Mouse (Mus musculus): Measurements from ENCODE around the gene Psmd3. TPM values are rescaled to one million over a fixed set of nuclear protein-coding genes. Genes with fewer than 3 reads are reported as not detected.
"Not testable (repeated sequence)": the region's sequence is repeated elsewhere in the genome, so short reads cannot be mapped to it uniquely, and the experiment has no call there.

Gene Psmd3
- 251 and 281 TPM in 2 replicates for polyA plus RNA-seq (2016; fragmentation: Nextera tagmentation; extraction: Ambion mirVana)

DNA sequence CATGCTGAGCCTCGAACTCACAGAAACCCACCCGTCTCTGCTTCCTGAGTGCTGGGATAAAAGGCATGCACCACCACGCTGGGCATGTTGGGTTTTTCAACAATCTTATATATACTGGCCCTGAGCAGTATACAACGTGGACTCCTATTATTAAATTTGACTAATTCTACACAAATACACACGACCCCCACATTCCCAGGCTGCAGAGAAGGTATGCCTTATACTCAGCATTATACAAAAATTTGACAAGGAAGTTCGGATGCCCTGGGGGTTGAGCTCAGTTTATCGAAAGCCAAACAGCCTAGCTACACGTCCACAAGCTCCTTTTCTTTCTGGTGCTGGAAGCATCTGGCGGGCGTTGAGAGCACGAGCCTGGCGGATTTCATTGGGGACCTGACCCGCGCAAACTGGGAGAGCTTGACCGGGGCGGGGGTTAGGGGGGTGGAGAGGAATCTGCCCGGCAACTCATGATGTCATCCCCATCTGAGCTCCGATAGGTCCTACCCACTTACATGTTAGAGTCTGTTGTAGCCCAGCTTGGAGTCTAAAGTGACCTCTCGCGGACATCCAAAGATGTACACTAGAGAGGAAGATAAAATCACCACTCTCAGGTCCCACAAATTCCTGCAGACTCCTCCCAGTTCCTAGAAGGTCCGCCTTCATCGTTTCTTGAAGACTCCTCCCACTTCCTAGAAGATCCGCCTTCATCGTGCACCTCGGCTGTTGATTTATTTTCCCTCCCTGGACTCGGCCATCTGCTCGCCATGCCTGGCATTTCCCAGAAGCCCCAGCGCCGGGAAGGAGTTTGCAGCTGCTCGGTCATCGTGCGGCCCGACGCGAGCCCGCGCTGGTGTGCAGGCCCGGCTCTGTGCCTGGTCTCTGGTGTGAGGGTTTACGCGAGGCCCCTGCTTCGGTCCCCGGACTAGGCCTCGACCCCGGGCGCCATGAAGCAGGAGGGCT is at the start of gene Psmd3:
Psmd3 (plus strand) TSS at position 769 of the 960 bp plus-strand sequence.
- WGBS = 5% methylated on average over 45 of the region's 45 CpGs

DNA sequence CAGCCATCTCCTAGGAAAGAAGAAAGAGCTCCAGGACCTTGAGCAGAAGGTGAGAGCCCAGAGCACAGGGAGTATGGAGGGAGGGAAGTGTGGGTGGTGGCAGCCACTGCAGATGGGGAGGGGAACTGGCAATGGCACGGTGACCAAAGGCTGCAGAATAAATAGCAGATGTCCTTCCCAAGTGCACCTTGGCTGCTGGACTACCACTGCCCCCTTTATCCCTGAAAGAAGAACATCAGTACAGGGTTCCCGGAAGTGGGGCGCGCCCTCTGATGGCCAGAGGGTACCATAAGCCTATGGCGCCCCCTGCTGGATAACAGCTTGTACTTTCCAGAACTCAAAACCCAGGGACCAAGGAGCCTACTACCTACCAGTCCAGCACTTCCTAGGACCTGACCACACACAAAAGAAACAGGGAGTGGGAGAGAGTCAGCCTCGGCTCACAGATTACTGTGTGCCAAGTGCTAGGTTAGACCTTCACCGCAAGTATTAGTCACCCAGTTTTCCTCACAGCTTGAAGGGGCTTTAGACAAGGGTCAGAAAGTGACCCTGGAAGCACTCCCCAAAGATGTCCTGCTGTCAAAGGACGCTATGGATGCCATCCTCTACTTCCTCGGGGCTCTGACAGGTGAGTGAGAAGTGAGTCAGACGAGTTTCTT is 46.9 kb upstream of the Psmd3 start:
- H3K4me3 ChIP-seq; H3K27me3 ChIP-seq (ENCODE audit: insufficient read depth, poor library complexity, severe bottlenecking); H3K36me3 ChIP-seq; H3K27ac ChIP-seq; H3K9me3 ChIP-seq; H3K4me1 ChIP-seq (replicated peaks): not testable (repeated sequence)
- 37% methylated on average over 10 of the region's 10 CpGs for WGBS
- DNase-seq (ENCODE audit: low spot score) = peak; percentile 8

More for the DNA sequence above, at the start of gene Psmd3:
- H3K9me3 ChIP-seq = no peaks in the 10 kb centered on the region
- DNase-seq (ENCODE audit: low spot score) = peak; percentile 98
- H3K4me1 ChIP-seq (replicated peaks) = peaks cover 22% of the 10 kb centered on the region
- peak within 1 kb of the TSS; percentile 93 for H3K4me3 ChIP-seq
- peaks cover 28% of the 10 kb centered on the region for H3K36me3 ChIP-seq
- no peaks in the 10 kb centered on the region for H3K27me3 ChIP-seq (ENCODE audit: insufficient read depth, poor library complexity, severe bottlenecking)
- H3K27ac ChIP-seq = peak within 1 kb of the TSS; percentile 94

DNA sequence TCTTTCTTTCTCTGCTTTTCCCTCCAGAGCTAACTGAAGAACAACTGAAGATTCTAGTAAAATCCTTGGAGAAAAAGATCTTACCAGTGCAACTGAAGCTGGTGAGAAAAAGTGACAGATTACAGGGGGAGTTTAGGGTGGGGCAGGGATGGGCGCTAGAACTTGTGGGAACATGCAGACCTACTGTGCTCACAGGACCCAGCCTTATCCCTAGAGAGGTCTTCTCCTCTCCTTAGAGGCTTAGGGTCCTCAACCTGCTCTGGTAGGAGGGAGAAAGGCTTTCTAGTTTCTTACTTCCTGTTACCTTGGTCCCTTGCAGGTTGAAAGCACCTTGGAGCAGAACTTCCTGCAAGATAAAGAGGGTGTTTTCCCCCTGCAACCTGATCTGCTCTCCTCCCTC is 44.9 kb upstream of the Psmd3 start:
- Histone ChIP-seq H3K4me1 (replicated peaks) (no peaks in the 10 kb centered on the region), H3K27ac (no peak overlapping the region), H3K9me3 (no peaks in the 10 kb centered on the region), H3K4me3 (no peak overlapping the region), H3K36me3 (no peaks in the 10 kb centered on the region), H3K27me3 (ENCODE audit: insufficient read depth, poor library complexity, severe bottlenecking) (no peaks in the 10 kb centered on the region)
- WGBS = 71% methylated on average over 1 of the region's 1 CpGs
- DNase-seq (ENCODE audit: low spot score) = no peak

DNA sequence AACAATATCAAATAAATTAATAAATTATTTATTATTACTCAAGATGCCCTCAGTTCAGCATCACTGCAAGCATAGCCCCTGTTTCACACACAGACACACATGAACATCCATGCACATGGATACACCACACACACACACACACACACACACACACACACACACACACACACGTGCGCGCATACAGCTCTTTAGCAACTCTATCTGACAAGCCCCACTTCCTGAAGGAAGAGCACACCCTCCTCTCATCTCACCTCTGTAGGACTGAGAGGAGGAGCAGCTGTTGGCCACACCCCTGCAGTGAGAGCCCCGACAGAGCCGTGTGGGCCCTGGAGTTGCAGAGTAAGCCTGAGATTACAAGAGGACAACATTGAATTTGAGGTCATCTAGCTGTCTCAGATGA is 42.3 kb upstream of the Psmd3 start:
- no peak overlapping the region for H3K27ac ChIP-seq
- H3K27me3 ChIP-seq (ENCODE audit: insufficient read depth, poor library complexity, severe bottlenecking) = no peaks in the 10 kb centered on the region
- H3K4me3 ChIP-seq = no peak overlapping the region
- H3K36me3 ChIP-seq = no peaks in the 10 kb centered on the region
- no peaks in the 10 kb centered on the region for H3K9me3 ChIP-seq
- DNase-seq (ENCODE audit: low spot score) = no peak
- WGBS = 73% methylated on average over 5 of the region's 5 CpGs
- H3K4me1 ChIP-seq (replicated peaks) = no peaks in the 10 kb centered on the region

DNA sequence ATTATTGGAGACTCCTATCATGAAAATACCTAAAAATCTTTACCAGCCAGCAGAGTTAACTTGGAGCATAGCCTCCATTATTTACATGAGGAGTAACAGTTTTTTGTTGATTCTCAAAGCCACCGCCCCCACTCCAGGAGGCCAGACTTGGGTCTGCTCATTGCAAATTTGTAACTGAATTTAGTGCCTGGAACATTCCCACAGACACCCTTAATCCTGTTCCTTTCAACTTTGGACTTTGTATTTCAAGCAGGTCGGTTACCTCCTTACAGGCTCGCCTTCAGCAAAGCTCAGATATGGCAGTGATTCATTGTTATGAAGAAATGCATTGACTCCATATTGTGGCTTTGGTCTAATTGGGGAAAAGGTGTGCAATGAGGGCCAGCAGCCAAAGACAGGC is 37.6 kb upstream of the Psmd3 start:
- WGBS = 78% methylated on average over 3 of the region's 3 CpGs
- Histone ChIP-seq H3K4me3 (no peak overlapping the region), H3K9me3 (no peaks in the 10 kb centered on the region), H3K4me1 (replicated peaks) (no peaks in the 10 kb centered on the region), H3K27me3 (ENCODE audit: insufficient read depth, poor library complexity, severe bottlenecking) (no peaks in the 10 kb centered on the region; the same call in 1 of the 2 replicates), H3K27ac (no peak overlapping the region), H3K36me3 (no peaks in the 10 kb centered on the region)
- DNase-seq (ENCODE audit: low spot score) = no peak

DNA sequence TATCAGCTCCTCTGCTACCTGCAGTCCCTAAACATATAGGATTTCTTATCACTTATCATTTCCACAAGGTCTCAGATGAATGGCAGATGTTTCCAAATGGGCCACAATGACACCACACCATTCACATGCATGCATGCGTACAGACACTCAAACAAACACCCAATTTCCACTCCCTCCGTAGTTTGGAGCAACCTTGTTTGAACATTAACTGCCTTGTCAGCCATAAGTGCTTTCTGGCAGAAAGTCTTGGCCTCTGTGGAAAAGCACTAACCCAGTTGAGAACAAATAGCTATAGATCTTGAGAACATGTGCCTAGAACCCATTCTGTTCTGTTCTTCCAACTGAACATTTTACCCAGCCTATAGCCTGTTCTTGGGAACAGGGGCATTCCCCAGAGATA is 36.4 kb upstream of the Psmd3 start:
- Histone ChIP-seq H3K27me3 (ENCODE audit: insufficient read depth, poor library complexity, severe bottlenecking) (peaks cover 3% of the 10 kb centered on the region; the same call in 1 of the 2 replicates), H3K9me3 (no peaks in the 10 kb centered on the region), H3K27ac (no peak overlapping the region), H3K4me3 (no peak overlapping the region), H3K36me3 (no peaks in the 10 kb centered on the region), H3K4me1 (replicated peaks) (no peaks in the 10 kb centered on the region)
- 80% methylated on average over 2 of the region's 2 CpGs for WGBS
- no peak for DNase-seq (ENCODE audit: low spot score)

DNA sequence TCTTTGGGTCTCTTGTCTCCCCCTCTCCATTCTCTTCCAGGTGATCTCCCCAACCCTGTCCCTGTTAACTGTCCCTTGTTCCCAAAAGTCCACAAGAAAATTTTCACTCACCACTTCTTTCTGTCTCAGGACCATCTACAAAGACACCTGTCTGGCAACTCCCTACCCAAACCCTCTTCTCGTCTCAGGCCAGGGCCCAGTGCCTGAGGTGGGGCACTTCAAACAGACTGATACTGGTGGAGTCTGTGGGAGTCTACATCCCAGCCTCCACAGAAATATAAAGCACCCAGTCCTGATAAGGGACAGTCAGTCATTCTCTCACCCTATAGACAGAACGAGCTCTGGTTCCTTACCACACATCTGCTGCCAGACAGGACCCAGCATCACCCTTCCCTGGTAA is 35.9 kb upstream of the Psmd3 start, which contains the start of gene Gsdma2:
Gsdma2 (plus strand) TSS at position 301 of the 400 bp plus-strand sequence.
- no peak for DNase-seq (ENCODE audit: low spot score)
- Histone ChIP-seq H3K27me3 (ENCODE audit: insufficient read depth, poor library complexity, severe bottlenecking) (peaks cover 3% of the 10 kb centered on the region; the same call in 1 of the 2 replicates), H3K27ac (no peak within 1 kb of the TSS), H3K36me3 (no peaks in the 10 kb centered on the region), H3K4me1 (replicated peaks) (no peaks in the 10 kb centered on the region), H3K4me3 (no peak within 1 kb of the TSS), H3K9me3 (no peaks in the 10 kb centered on the region)
- 69% methylated on average over 2 of the region's 2 CpGs for WGBS

DNA sequence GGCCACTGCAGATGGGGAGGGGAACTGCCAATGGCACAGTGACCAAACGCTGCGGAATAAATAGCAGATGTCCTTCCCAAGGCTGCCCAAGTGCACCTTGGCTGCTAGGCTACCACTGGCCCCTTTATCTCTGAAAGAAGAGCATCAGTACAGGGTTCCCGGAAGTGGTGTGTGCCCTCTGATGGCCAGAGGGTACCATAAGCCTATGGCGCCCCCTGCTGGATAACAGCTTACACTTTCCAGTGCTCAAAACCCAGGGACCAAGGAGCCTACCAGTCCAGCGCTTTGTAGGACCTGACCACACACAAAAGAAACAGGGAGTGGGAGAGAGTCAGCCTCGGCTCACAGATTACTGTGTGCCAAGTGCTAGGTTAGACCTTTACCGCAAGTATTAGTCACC is 27.3 kb upstream of the Psmd3 start:
- 12% methylated on average over 7 of the region's 7 CpGs for WGBS
- not testable (repeated sequence) for H3K27me3 ChIP-seq (ENCODE audit: insufficient read depth, poor library complexity, severe bottlenecking); H3K27ac ChIP-seq; H3K36me3 ChIP-seq; H3K9me3 ChIP-seq; H3K4me1 ChIP-seq (replicated peaks)
- H3K4me3 ChIP-seq = 0 out of 2 replicates have a peak overlapping the region, but pooled peaks have one; percentile 2
- peak; percentile 58 for DNase-seq (ENCODE audit: low spot score)

DNA sequence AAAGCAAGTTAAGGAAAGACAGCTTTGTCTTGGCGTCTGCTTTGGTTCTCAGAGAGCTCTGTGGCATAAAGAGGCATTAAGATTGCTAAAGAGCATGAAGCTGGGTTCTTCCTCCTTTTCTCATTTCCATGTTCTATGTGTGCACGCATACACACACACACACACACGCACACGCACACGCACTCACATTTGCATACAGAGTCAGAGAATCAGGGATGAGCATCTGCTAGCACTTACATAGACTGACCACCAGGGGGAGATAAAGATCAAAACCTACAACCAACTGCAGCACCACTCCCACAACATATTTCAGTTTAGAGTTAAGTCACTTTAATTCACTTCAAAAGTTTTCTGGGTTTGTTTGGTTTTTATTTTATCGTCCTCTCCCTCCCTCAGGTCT is 21.8 kb upstream of the Psmd3 start:
- H3K9me3 ChIP-seq = no peaks in the 10 kb centered on the region
- WGBS = 14% methylated on average over 6 of the region's 6 CpGs
- peaks cover 8% of the 10 kb centered on the region for H3K27me3 ChIP-seq (ENCODE audit: insufficient read depth, poor library complexity, severe bottlenecking)
- H3K4me3 ChIP-seq = peak overlapping the region; percentile 3; the same call in 1 of the 2 replicates
- peaks cover 5% of the 10 kb centered on the region for H3K4me1 ChIP-seq (replicated peaks)
- peak; percentile 44 for DNase-seq (ENCODE audit: low spot score)
- no peak overlapping the region for H3K27ac ChIP-seq
- H3K36me3 ChIP-seq = no peaks in the 10 kb centered on the region

DNA sequence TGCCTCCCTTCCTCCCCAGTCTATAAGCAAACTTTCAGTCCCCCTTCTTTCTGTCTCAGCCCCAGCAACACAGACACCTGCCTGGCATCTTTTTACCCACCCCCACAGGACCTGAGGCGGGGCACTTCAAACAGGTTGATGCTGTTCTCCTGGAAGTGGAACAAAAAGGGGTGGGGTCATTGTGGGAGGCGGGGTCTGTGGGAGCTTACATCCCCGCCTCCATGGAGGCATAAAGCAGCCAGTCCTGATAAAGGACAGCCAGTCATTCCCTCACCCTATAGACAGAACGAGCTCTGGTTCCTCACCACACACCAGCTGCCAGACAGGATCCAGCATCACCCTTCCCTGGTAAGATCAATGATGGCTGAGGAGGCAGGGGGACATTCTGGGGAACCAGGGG is 18.3 kb upstream of the Psmd3 start, which contains the start of gene Gsdma:
Gsdma (plus strand) TSS at position 261 of the 400 bp plus-strand sequence.
- H3K4me3 ChIP-seq = no peak within 1 kb of the TSS
- DNase-seq (ENCODE audit: low spot score) = no peak
- peaks cover 36% of the 10 kb centered on the region for H3K27me3 ChIP-seq (ENCODE audit: insufficient read depth, poor library complexity, severe bottlenecking)
- H3K36me3 ChIP-seq = no peaks in the 10 kb centered on the region
- WGBS = 18% methylated on average over 4 of the region's 4 CpGs
- H3K4me1 ChIP-seq (replicated peaks) = peaks cover 5% of the 10 kb centered on the region
- H3K27ac ChIP-seq = no peak within 1 kb of the TSS
- no peaks in the 10 kb centered on the region for H3K9me3 ChIP-seq

DNA sequence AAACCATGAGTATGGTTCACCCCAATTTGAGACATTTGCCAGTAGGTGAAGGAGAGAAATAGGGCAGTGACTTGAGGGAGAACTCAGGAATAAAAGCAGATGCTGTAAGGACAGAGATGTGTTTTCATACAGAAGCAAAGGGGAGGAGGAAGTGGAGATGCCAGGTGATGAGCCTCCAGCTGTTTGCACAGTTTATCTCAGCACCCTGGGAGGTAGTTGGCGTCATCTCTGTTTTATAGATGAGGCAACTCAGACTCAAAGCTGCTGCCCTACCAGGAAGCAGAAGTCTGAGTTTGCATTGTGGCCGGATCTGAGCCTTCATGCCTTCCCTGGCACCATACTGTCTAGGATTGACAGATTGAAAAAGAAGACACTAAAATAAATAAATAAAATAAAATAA is 13.4 kb upstream of the Psmd3 start:
- Histone ChIP-seq H3K4me3 (no peak overlapping the region), H3K27ac (no peak overlapping the region), H3K4me1 (replicated peaks) (no peaks in the 10 kb centered on the region; the same call in none of the 2 replicates), H3K36me3 (no peaks in the 10 kb centered on the region), H3K27me3 (ENCODE audit: insufficient read depth, poor library complexity, severe bottlenecking) (peaks cover 48% of the 10 kb centered on the region), H3K9me3 (no peaks in the 10 kb centered on the region)
- 72% methylated on average over 2 of the region's 2 CpGs for WGBS
- no peak for DNase-seq (ENCODE audit: low spot score)

DNA sequence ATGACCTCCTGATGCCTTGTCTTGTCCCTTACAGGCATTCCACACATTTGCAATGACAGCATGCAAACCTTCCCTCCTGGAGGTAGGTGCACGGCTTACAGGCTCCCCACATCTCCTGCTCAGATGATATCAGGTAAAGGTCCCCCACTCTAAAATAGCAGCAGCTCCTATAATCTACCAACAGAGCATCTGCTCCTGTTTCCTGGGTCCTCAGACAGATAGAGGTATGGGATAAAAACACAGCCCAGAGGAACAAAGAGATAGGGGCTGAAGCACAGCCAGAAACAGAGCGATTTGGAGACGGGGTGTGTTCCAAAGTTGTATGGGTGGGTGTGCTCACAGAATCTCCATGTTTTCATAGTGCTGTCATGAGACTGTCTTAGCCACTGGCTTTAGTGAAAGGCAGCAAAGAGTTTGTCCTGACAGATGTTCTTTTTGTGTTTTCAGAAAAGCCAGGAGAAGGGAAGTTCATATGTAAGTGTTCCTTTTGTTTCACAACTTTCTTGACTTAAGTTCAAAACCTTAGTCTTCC is 11.0 kb upstream of the Psmd3 start:
- Histone ChIP-seq H3K4me3 (no peak overlapping the region), H3K36me3 (no peaks in the 10 kb centered on the region), H3K4me1 (replicated peaks) (peaks cover 5% of the 10 kb centered on the region), H3K27me3 (ENCODE audit: insufficient read depth, poor library complexity, severe bottlenecking) (peaks cover 45% of the 10 kb centered on the region), H3K9me3 (no peaks in the 10 kb centered on the region), H3K27ac (no peak overlapping the region)
- WGBS = 76% methylated on average over 3 of the region's 3 CpGs
- DNase-seq (ENCODE audit: low spot score) = no peak

DNA sequence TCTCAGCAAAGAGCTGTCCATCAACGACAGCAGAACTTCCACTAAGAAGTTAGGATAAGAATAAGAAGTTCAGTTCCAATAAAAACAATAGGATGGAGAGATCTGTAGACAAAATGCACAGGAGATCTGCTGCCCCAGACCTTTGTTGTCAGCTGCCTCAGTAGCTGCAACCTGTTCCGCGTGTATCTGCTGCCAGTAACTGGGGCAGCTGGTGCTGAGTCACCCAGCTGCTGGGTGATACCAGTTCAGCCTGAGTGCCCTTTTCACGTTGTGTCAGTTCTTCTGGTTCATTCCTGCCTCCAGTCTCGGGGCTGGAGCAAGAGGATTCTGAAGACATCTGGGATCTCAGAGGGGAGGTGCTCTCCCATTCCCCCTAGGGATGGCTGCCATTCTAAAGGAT is 10.5 kb upstream of the Psmd3 start:
- Histone ChIP-seq H3K36me3 (no peaks in the 10 kb centered on the region), H3K27ac (no peak overlapping the region), H3K27me3 (ENCODE audit: insufficient read depth, poor library complexity, severe bottlenecking) (peaks cover 40% of the 10 kb centered on the region), H3K4me3 (no peak overlapping the region), H3K4me1 (replicated peaks) (peaks cover 5% of the 10 kb centered on the region), H3K9me3 (no peaks in the 10 kb centered on the region)
- no peak for DNase-seq (ENCODE audit: low spot score)
- 59% methylated on average over 5 of the region's 5 CpGs for WGBS

All from hindbrain, embryonic 10.5 days (tissue).